Mouse (Mus musculus) midbrain, embryonic 12.5 days (tissue): ENCODE results near the gene Pgghg. TPM values are rescaled to one million over a fixed set of nuclear protein-coding genes. Genes with fewer than 3 reads are reported as not detected.
"Not testable (repeated sequence)": the region's sequence is repeated elsewhere in the genome, so short reads cannot be mapped to it uniquely, and the experiment has no call there.

ENCODE experiments used
- ATAC-seq: fragments of 200-750 bp; cut with Nextera tagmentation; 2 replicates; pipeline ENCODE4 v1.8.0; 2017; ENCODE audit warnings: low read depth, moderate TSS enrichment, moderate library complexity; ENCODE audit not compliant: low FRiP score
- H3K27ac ChIP-seq: fragments of 300-500 bp; sonication (generic); replicated peaks from 2 replicates; pipeline ENCODE4 v1.5.1; 2016; ENCODE audit warnings: mild to moderate bottlenecking
- H3K27me3 ChIP-seq: fragments of 300-500 bp; sonication (generic); 2 replicates; pipeline ENCODE4 v1.6.1; 2016; ENCODE audit warnings: mild to moderate bottlenecking
- H3K36me3 ChIP-seq: fragments of 300-500 bp; sonication (generic); 2 replicates; pipeline ENCODE4 v1.6.1; 2016
- H3K4me1 ChIP-seq: fragments of 300-500 bp; sonication (generic); 2 replicates; pipeline ENCODE4 v1.6.1; 2016
- H3K4me2 ChIP-seq: fragments of 300-500 bp; sonication (generic); replicated peaks from 2 replicates; pipeline ENCODE4 v1.6.1; 2016; ENCODE audit warnings: mild to moderate bottlenecking, moderate library complexity
- H3K4me3 ChIP-seq: fragments of 300-500 bp; sonication (generic); 2 replicates; pipeline ENCODE4 v1.5.1; 2016; ENCODE audit warnings: mild to moderate bottlenecking
- H3K9ac ChIP-seq: fragments of 300-500 bp; sonication (generic); replicated peaks from 2 replicates; pipeline ENCODE4 v1.6.1; 2016; ENCODE audit warnings: mild to moderate bottlenecking, moderate library complexity
- H3K9me3 ChIP-seq: fragments of 300-500 bp; sonication (generic); 2 replicates; pipeline ENCODE4 v1.6.1; 2016; ENCODE audit warnings: mild to moderate bottlenecking
- WGBS: fragments of 180-500 bp; shearing (Covaris S2); methylation state at CpG from one replicate; pipeline ENCODE4 v1.1.7; 2016; 5-methylcytosine and 5-hydroxymethylcytosine counted together
- polyA plus RNA-seq: library from polyadenylated mRNA; unstranded; fragments of >200 nt; fragmentation: Nextera tagmentation; extraction: Ambion mirVana; gene quantifications from 2 replicates; pipeline ENCODE4 v1.2.1, GENCODE M21; 2016

Pgghg gene
- polyA plus RNA-seq, 1 experiment from 2014 or later: 14.9 TPM

DNA sequence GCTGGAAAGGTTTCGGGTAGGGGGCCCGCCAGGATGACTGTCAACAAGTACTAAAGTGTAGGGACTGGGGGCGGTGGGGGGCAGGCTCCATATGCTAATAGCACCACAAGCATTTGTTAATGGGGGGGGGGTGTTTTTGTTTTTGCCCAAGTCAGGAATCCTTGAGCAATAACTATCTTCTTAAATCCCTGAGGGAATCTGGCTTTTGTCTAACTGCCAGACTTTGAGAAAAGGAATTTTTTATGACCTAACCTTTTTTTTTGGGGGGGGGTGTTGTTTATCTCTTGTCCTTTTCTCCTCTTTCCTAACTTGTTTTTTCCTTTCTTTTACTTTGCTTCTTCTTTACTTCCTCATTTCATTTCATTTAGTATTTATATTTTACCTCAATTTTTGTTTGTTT, 34.3 kb downstream of the Pgghg start:
- no peak overlapping the region for H3K27ac ChIP-seq
- ATAC-seq: no peak

DNA sequence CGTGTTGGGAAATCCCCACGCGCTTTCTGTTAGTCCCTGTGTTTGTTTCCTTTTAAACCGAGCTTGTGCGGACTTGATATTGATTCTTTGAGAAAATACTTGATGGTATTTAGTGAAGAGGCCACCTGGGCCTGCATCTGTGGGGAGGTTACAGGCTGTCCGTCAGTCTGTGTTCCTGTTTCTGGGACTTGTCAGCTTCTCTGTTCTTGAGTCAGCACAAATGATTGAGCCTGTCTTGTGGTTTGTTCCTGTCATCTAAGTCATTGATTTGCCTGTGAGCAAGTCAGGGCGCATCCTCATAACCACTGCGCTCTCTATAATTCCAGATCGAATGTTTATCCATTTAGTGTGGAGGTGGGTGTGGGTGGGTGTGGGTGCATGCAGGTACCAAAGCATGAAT, 35.5 kb downstream of the Pgghg start:
- not testable (repeated sequence) for H3K27me3 ChIP-seq, H3K9me3 ChIP-seq, H3K36me3 ChIP-seq, H3K4me1 ChIP-seq, H3K4me3 ChIP-seq, ATAC-seq, H3K27ac ChIP-seq, H3K4me2 ChIP-seq, H3K9ac ChIP-seq
- WGBS: 91% methylated on average over 9 of the region's 9 CpGs

More for the DNA sequence above, 34.3 kb downstream of the Pgghg start:
- H3K9me3 ChIP-seq: no peaks in the 10 kb centered on the region
- peaks cover 7% of the 10 kb centered on the region; the same call in 1 of the 2 replicates for H3K27me3 ChIP-seq
- H3K4me3 ChIP-seq: no peak overlapping the region
- no peak overlapping the region for H3K4me2 ChIP-seq
- H3K4me1 ChIP-seq: peaks cover 10% of the 10 kb centered on the region
- WGBS: 24% methylated on average over 3 of the region's 3 CpGs
- no peaks in the 10 kb centered on the region for H3K36me3 ChIP-seq
- H3K9ac ChIP-seq: no peak overlapping the region

DNA sequence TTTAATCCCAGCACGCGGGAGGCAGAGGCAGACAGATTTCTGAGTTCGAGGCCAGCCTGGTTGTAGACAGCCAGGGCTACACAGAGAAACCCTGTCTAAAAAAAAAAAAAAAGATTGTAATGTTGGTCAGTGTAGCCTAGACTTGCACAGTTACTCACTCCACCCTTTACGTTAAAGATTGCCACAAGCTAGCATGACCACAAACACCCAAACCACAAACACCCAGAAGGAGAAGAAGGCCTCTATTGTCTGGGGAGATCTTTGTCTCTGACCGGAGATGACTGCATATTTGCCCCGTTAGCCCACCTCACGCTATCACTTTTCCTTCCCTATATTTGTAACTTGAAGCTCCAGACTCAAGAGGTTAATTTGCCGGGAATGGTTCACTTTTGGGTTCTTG, 40.5 kb downstream of the Pgghg start:
- no peaks in the 10 kb centered on the region for H3K27me3 ChIP-seq
- no peaks in the 10 kb centered on the region for H3K9me3 ChIP-seq
- H3K4me2 ChIP-seq: no peak overlapping the region
- H3K4me1 ChIP-seq: no peaks in the 10 kb centered on the region
- 95% methylated on average over 8 of the region's 8 CpGs for WGBS
- H3K9ac ChIP-seq: no peak overlapping the region
- no peaks in the 10 kb centered on the region for H3K36me3 ChIP-seq
- no peak overlapping the region for H3K4me3 ChIP-seq
- no peak for ATAC-seq
- H3K27ac ChIP-seq: no peak overlapping the region

DNA sequence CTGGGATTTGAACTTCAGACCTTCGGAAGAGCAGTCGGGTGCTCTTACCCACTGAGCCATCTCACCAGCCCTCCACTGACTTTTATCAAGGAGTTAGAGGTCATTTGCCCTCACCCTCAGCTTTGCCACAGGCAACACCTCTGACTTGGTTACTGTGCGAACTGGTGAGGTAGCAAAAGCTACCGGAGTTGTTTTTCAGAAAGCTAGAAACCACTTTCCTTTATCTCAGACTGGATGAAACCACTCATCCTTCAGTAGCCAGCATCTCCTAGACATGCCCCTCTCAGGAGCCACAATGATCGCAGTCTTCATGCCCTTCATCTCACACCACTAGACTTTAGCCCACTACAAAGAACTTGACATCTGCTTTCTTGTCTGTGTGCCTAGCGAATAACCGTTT, 41.8 kb downstream of the Pgghg start:
- Histone ChIP-seq H3K36me3 (no peaks in the 10 kb centered on the region), H3K9me3 (no peaks in the 10 kb centered on the region), H3K4me2 (no peak overlapping the region), H3K27ac (no peak overlapping the region), H3K9ac (no peak overlapping the region), H3K4me3 (no peak overlapping the region), H3K27me3 (no peaks in the 10 kb centered on the region), H3K4me1 (no peaks in the 10 kb centered on the region)
- no peak for ATAC-seq
- WGBS: 88% methylated on average over 7 of the region's 7 CpGs

DNA sequence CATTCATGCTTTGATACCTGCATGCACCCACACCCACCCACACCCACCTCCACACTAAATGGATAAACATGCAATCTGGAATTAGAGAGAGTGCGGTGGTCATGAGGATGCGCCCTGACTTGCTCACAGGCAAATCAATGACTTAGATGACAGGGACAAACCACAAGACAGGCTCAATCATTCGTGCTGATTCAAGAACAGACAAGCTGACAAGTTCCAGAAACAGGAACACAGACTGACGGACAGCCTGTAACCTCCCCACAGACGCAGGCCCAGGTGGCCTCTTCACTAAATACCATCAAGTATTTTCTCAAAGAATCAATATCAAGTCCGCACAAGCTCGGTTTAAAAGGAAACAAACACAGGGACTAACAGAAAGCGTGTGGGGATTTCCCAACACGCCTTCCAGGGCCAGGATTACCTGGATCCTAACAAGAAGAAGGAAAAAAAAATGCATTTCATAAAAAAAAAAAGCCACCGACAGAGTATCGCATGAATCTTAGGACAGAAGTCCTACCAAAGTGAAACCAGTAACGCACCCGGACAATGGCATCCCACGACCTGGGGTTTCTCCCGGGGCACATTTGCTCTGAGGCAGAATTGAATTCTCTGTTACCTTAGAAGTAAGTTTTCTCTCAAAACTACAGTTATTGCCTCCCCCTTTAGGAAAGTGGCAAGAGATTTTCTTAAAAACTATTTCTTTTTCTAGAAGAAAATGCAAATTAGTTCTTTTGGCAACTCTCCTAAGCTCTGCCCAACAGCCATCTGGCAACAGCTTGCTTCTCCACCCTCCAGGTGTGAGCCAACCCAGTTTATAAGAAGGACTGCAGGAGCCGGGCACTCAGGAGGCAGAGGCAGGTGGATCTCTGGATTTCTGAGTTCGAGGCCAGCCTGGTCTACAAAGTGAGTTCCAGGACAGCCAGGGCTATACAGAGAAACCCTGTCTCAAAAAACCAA, 46.3 kb downstream of the Pgghg start:
- H3K9me3 ChIP-seq: no peaks in the 10 kb centered on the region
- no peaks in the 10 kb centered on the region for H3K4me1 ChIP-seq
- no peak for ATAC-seq
- no peak overlapping the region for H3K4me2 ChIP-seq
- H3K27ac ChIP-seq: no peak overlapping the region
- 89% methylated on average over 17 of the region's 17 CpGs for WGBS
- H3K4me3 ChIP-seq: no peak overlapping the region
- no peak overlapping the region for H3K9ac ChIP-seq
- H3K36me3 ChIP-seq: no peaks in the 10 kb centered on the region
- H3K27me3 ChIP-seq: no peaks in the 10 kb centered on the region

DNA sequence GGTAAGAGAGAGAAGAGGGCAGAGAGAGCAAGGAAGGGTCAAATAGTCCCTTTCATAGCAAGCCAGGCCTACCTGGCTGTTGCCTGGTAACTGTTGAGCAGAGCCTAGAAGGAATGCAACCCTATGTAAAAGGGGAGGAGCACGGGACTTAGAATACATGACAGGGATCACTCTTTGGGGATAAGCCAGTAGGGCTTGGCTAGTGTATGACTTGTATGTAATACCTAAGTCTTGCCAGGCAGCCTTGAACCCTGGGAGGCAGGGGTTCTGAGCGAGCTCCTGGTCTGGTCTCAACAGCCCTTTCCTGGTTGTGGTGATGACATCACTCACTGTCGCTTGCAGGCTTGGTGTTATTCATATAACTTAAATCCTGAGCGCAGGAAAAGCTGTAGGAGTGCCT, 47.8 kb downstream of the Pgghg start:
- Histone ChIP-seq H3K9me3 (no peaks in the 10 kb centered on the region), H3K27ac (no peak overlapping the region), H3K4me1 (no peaks in the 10 kb centered on the region), H3K27me3 (no peaks in the 10 kb centered on the region), H3K9ac (no peak overlapping the region), H3K4me3 (no peak overlapping the region), H3K36me3 (no peaks in the 10 kb centered on the region), H3K4me2 (no peak overlapping the region)
- 77% methylated on average over 4 of the region's 4 CpGs for WGBS
- ATAC-seq: no peak

DNA sequence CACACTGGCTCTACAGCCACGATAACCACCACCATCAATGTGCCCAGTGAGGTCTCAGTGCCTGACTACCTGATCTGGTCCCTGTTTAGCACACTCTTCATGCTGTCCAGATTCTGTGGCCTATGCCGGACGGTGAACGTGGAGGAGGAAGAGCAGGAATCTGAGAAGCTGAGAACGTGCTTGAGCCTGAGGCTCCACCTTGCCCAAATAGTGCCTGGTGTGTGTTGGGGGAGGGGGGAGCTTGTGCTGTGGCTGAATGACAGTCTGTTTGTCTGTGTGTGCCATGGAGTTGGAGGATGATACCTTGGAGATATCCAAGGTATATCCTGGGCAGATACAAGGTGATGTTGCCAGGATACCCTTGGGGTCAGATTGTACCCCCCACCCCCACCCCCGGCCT, 49.0 kb downstream of the Pgghg start:
- no peaks in the 10 kb centered on the region for H3K27me3 ChIP-seq
- no peak for ATAC-seq
- no peaks in the 10 kb centered on the region for H3K36me3 ChIP-seq
- 82% methylated on average over 6 of the region's 6 CpGs for WGBS
- H3K4me2 ChIP-seq: no peak overlapping the region
- H3K27ac ChIP-seq: no peak overlapping the region
- no peaks in the 10 kb centered on the region for H3K9me3 ChIP-seq
- H3K4me3 ChIP-seq: no peak overlapping the region
- no peaks in the 10 kb centered on the region for H3K4me1 ChIP-seq
- H3K9ac ChIP-seq: no peak overlapping the region

DNA sequence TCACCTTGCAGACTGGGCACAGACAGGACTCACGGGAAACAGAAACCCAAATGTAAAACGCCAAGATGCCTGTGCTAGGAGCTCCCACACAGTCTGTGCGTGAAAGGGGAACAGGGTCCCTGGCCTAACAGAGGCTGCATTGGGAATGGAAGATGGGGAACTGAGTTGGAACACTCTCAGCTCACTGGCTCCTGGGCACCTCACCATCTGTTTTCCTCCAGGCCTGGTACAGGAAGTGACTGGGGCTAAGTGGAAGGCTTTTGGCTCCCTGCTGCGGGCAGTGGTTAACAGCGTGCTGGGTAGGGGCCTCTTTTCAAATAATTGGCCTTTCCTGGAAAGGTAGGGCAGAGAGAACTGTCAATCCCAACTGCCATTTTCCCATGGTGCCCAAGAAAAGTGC, 49.4 kb downstream of the Pgghg start:
- 72% methylated on average over 5 of the region's 5 CpGs for WGBS
- Histone ChIP-seq H3K4me3 (no peak overlapping the region), H3K4me1 (no peaks in the 10 kb centered on the region), H3K9me3 (no peaks in the 10 kb centered on the region), H3K27ac (no peak overlapping the region), H3K9ac (no peak overlapping the region), H3K4me2 (no peak overlapping the region), H3K27me3 (no peaks in the 10 kb centered on the region), H3K36me3 (no peaks in the 10 kb centered on the region)
- ATAC-seq: no peak

DNA sequence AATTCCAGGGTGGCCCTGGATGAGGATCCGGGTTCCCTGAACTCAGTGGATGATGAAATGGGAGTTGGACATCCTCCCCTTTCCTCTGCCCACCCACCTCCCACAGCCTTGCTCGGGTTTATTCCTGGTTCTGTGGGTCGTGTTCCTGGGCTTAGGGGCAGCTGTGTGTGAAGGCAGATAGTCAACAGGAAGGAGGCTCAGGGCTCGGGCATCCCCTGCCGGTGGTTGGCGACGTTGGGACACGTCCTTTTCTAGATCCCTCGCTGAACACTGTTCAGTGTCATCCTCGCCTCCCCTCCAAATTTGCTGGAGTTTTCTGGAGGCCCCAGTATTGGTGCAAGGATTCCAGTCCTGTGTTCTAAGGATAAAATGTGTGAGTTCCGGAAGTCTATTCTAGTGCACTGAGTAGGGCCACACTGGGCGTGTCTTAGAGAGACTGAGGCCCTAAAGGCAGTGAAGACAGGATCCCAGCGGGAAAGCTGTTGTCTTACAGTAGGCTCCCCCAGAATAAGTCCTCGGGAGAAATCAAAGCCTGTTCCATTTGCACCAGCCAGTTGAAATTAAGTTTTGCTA, 50.0 kb downstream of the Pgghg start:
- no peak for ATAC-seq
- no peak overlapping the region for H3K4me3 ChIP-seq
- H3K9me3 ChIP-seq: no peaks in the 10 kb centered on the region
- 89% methylated on average over 14 of the region's 14 CpGs for WGBS
- H3K4me1 ChIP-seq: no peaks in the 10 kb centered on the region
- H3K36me3 ChIP-seq: no peaks in the 10 kb centered on the region
- no peak overlapping the region for H3K27ac ChIP-seq
- H3K9ac ChIP-seq: no peak overlapping the region
- H3K4me2 ChIP-seq: no peak overlapping the region
- no peaks in the 10 kb centered on the region for H3K27me3 ChIP-seq

Other genes with a start within 250 kb of the Pgghg start
- not detected in 2 replicates for gene Olfr541, start 244.1 kb upstream of the Pgghg start, polyA plus RNA-seq
- gene Cyp2e1, start 177.7 kb upstream of the Pgghg start, polyA plus RNA-seq: not detected in 2 replicates
- gene Syce1, start 153.5 kb upstream of the Pgghg start, polyA plus RNA-seq: 0.15 and 0.41 TPM in 2 replicates
- gene Zfp941, start 119.2 kb upstream of the Pgghg start, polyA plus RNA-seq: 8.5 and 10.1 TPM in 2 replicates
- gene Urah, start 106.4 kb upstream of the Pgghg start, polyA plus RNA-seq: 0.29 TPM in 1 of 2 replicates, not detected in the other
- gene Scgb1c1, start 95.8 kb upstream of the Pgghg start, polyA plus RNA-seq: not detected in 2 replicates
- gene Odf3, start 93.6 kb upstream of the Pgghg start, polyA plus RNA-seq: not detected in 2 replicates
- 0.20 TPM in 1 of 2 replicates, not detected in the other for gene Gm45785, start 85.1 kb upstream of the Pgghg start, polyA plus RNA-seq
- gene Ric8a, start 84.4 kb upstream of the Pgghg start, polyA plus RNA-seq: 69.2 and 78.3 TPM in 2 replicates
- gene Bet1l, start 83.8 kb upstream of the Pgghg start, polyA plus RNA-seq: 30.9 and 33.2 TPM in 2 replicates
- gene Psmd13, start 59.4 kb upstream of the Pgghg start, polyA plus RNA-seq: 279 and 300 TPM in 2 replicates
- gene Sirt3, start 59.1 kb upstream of the Pgghg start, polyA plus RNA-seq: 27.4 and 28.9 TPM in 2 replicates
- gene Cox8b, start 40.9 kb upstream of the Pgghg start, polyA plus RNA-seq: not detected in 2 replicates
- gene Nlrp6, start 20.5 kb upstream of the Pgghg start, polyA plus RNA-seq: 0.08 and 0.18 TPM in 2 replicates
- 0.93 and 0.94 TPM in 2 replicates for gene Ifitm5, start 8.9 kb downstream of the Pgghg start, polyA plus RNA-seq
- not detected in 2 replicates for gene Gm45717, start 14.5 kb downstream of the Pgghg start, polyA plus RNA-seq
- 175 and 198 TPM in 2 replicates for gene Ifitm2, start 14.6 kb downstream of the Pgghg start, polyA plus RNA-seq
- gene Ifitm1, start 25.8 kb downstream of the Pgghg start, polyA plus RNA-seq: 7.8 and 10.3 TPM in 2 replicates
- gene Ifitm3, start 69.4 kb downstream of the Pgghg start, polyA plus RNA-seq: 16.2 and 17.9 TPM in 2 replicates
- 0.29 TPM in 1 of 2 replicates, not detected in the other for gene Ifitm6, start 76.5 kb downstream of the Pgghg start, polyA plus RNA-seq
- not detected in 2 replicates for gene Gm17387, start 87.7 kb downstream of the Pgghg start, polyA plus RNA-seq
- gene B4galnt4, start 119.7 kb downstream of the Pgghg start, polyA plus RNA-seq: 41.9 and 45.3 TPM in 2 replicates
- gene Pkp3, start 136.8 kb downstream of the Pgghg start, polyA plus RNA-seq: 1.6 and 1.8 TPM in 2 replicates
- 1.6 and 1.7 TPM in 2 replicates for gene Sigirr, start 159.2 kb downstream of the Pgghg start, polyA plus RNA-seq
- not detected in 2 replicates for gene Ano9, start 176.4 kb downstream of the Pgghg start, polyA plus RNA-seq
- 67.5 and 76.6 TPM in 2 replicates for gene Ptdss2, start 181.0 kb downstream of the Pgghg start, polyA plus RNA-seq
- 47.4 and 54.9 TPM in 2 replicates for gene Rnh1, start 231.5 kb downstream of the Pgghg start, polyA plus RNA-seq